16 mouse cellular contexts compared by ENCODE assay signal in the genomic region with DNA sequence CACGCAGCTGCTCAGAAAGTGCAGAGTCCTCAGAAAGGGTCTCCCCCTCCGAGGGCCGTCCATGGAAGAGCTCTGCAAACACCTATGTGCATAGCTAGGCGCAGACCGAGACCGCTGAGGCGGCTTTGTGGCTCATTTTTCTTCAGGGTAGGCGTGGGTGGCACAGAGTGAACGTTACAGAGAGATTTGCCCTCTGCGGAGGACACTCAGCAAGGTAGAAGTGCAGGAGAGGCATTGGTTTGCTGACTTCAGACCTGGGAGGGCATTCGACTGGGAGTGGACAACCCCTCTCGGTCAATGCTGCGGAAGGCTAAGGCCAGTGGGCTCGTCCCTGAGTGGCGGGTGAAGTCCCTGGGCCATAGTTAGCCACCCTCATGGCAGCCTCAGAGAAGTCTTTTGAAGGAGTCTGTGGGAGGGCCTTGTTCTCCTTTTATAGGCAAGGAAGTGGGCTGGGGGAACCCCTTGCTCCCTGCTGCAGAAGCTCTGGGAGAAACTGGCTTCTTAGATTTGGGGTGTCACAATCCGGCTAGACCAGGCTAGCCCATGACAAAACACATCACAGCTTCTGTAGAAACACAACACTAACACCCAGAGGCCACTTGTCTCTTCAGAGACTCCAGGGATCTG. TPM values are rescaled to one million over a fixed set of nuclear protein-coding genes. Genes with fewer than 3 reads are reported as not detected.
DNase-seq lines count a peak whose midpoint lies in the region; ATAC-seq and TF ChIP-seq lines count a peak whose summit lies in the region.
"Had no signal": no experiment of that assay in that cellular context is flagged by ENCODE, and none has a peak within 500 bp of the region (broad histone marks: within the 10 kb centered on the region; RNA-seq: fewer than 3 reads in every experiment).

No protein-coding gene starts in this region.

- H3K4me2 ChIP-seq in liver, embryonic 11.5 days = no peak overlapping the region
- H3K4me2 ChIP-seq in liver, postnatal 0 days (ENCODE audit: low read depth, low read length) = no peak overlapping the region
- H3K4me2 ChIP-seq: embryonic facial prominence, embryonic 15.5 days; forebrain, embryonic 13.5 days had no signal

- TF ChIP-seq EP300 in liver, postnatal 0 days (IDR thresholded peaks at IDR 0.05; ENCODE audit: low read depth) = no peak

- ATAC-seq in liver, embryonic 11.5 days (replicated peaks; ENCODE audit: low FRiP score) = no peak
- no peak for ATAC-seq in liver, postnatal 0 days
- ATAC-seq: forebrain, embryonic 13.5 days; intestine, embryonic 16.5 days; Patski had no signal

- 0 out of 2 replicates have a peak overlapping the region, but pooled peaks have one; percentile 25 for H3K9ac ChIP-seq in liver, embryonic 11.5 days (ENCODE audit: low read depth, low read length)
- H3K9ac ChIP-seq in liver, postnatal 0 days (replicated peaks) = no peak overlapping the region
- H3K9ac ChIP-seq: embryonic facial prominence, embryonic 15.5 days; forebrain, embryonic 13.5 days had no signal

- no peak for DNase-seq in liver, embryonic 11.5 days (ENCODE audit: low spot score)
- DNase-seq in liver, postnatal 0 days = no peak
- peak; percentile 49 for DNase-seq in thymus, postnatal 25 days
- no peak for DNase-seq in thymus, postnatal 0 days (ENCODE audit: low spot score)
- peak; percentile 20 for DNase-seq in brain, adult 2 months (ENCODE audit: low read depth, low spot score)
- peak; percentile 39 for DNase-seq in thymus, postnatal 4 days
- no peak for DNase-seq in left cerebral cortex, postnatal 4 days
- DNase-seq: cerebellum, adult 8-10 months; gastrocnemius, adult 2 months; heart, postnatal 14 days; kidney, postnatal 10 days had no signal

- no peaks in the 10 kb centered on the region for H3K9me3 ChIP-seq in liver, embryonic 11.5 days (ENCODE audit: control insufficient read depth, low read length)
- H3K9me3 ChIP-seq in liver, postnatal 0 days (ENCODE audit: low read length) = no peaks in the 10 kb centered on the region
- H3K9me3 ChIP-seq: embryonic facial prominence, embryonic 15.5 days; forebrain, embryonic 13.5 days had no signal

- intact Hi-C loops in left cerebral cortex, postnatal 4 days (cut with DNase I) = no loop called here

- H3K27ac ChIP-seq in liver, embryonic 11.5 days (ENCODE audit: low read depth, low read length) = no peak overlapping the region
- no peak overlapping the region for H3K27ac ChIP-seq in liver, postnatal 0 days (ENCODE audit: low read depth)
- H3K27ac ChIP-seq: embryonic facial prominence, embryonic 15.5 days; gastrocnemius, adult 2 months had no signal

- no peak overlapping the region for H3K4me3 ChIP-seq in liver, embryonic 11.5 days (ENCODE audit: low read depth, low read length)
- no peak overlapping the region for H3K4me3 ChIP-seq in liver, postnatal 0 days (ENCODE audit: low read depth, low read length)
- H3K4me3 ChIP-seq: embryonic facial prominence, embryonic 15.5 days; forebrain, embryonic 13.5 days; gastrocnemius, adult 2 months; myocyte had no signal

- H3K36me3 ChIP-seq in liver, embryonic 11.5 days (ENCODE audit: control insufficient read depth, insufficient read depth, low read length) = no peaks in the 10 kb centered on the region
- H3K36me3 ChIP-seq in liver, postnatal 0 days (replicated peaks; ENCODE audit: insufficient read depth, low read length) = no peaks in the 10 kb centered on the region

- H3K4me1 ChIP-seq in liver, embryonic 11.5 days (replicated peaks; ENCODE audit: control insufficient read depth, insufficient read depth, low read length) = 0 out of 2 replicates have a peak, but pooled peaks cover 4% of the 10 kb centered on the region
- peaks cover 9% of the 10 kb centered on the region; the same call in 1 of the 2 replicates for H3K4me1 ChIP-seq in liver, postnatal 0 days (ENCODE audit: insufficient read depth)

- no peak for TF ChIP-seq CTCF in liver, postnatal 0 days (IDR thresholded peaks at IDR 0.05; ENCODE audit: low read depth)

- 84% methylated on average over 16 of the region's 16 CpGs for WGBS in liver, embryonic 11.5 days
- 80% methylated on average over 16 of the region's 16 CpGs for WGBS in liver, postnatal 0 days (ENCODE audit: insufficient replicate concordance)

- H3K27me3 ChIP-seq in liver, embryonic 11.5 days (replicated peaks; ENCODE audit: control insufficient read depth, insufficient read depth, low read length) = no peaks in the 10 kb centered on the region
- H3K27me3 ChIP-seq in liver, postnatal 0 days (ENCODE audit: insufficient read depth, low read length) = no peaks in the 10 kb centered on the region
- H3K27me3 ChIP-seq: embryonic facial prominence, embryonic 15.5 days; forebrain, embryonic 13.5 days; Patski had no signal

RNA-seq across cellular contexts. Expression of a gene that starts 57.5 kb away (rescaled TPM):
- polyA plus RNA-seq in liver, embryonic 11.5 days (2014; fragmentation: Nextera tagmentation; extraction: Ambion mirVana) = 5.1 TPM in 2 replicates
- polyA plus RNA-seq in liver, postnatal 0 days (2015; fragmentation: Nextera tagmentation; extraction: Ambion mirVana) = 2.8 and 4.7 TPM in 2 replicates
- 25.1 and 26.8 TPM in 2 replicates for polyA plus RNA-seq in thymus, postnatal 0 days (2015; fragmentation: Nextera tagmentation; extraction: Ambion mirVana)
- 10 to 100 TPM; 40.8 to 45.2 TPM for total RNA-seq in left cerebral cortex, postnatal 4 days (2021)

Comparison
In these comparisons a context has a peak if more than half of its experiments do, and no peak if none do; other contexts are left out.
1. DNase-seq: peak in thymus, postnatal 25 days (single experiment), brain, adult 2 months (single experiment) and thymus, postnatal 4 days (single experiment); none in liver, embryonic 11.5 days (single experiment), liver, postnatal 0 days (single experiment), thymus, postnatal 0 days (single experiment) and left cerebral cortex, postnatal 4 days (single experiment).